Mouse (Mus musculus): ENCODE measurements around the gene Plod2. TPM values are rescaled to one million over a fixed set of nuclear protein-coding genes. Genes with fewer than 3 reads are reported as not detected.

The Plod2 gene
- polyA plus RNA-seq, 1 experiment from 2014 or later, result 19.7 TPM

- Histone ChIP-seq H3K4me3 (no peak overlapping the region; the same call in 1 of the 2 replicates), H3K9me3 (no peaks in the 10 kb centered on the region), H3K27ac (replicated peaks) (no peak overlapping the region), H3K27me3 (no peaks in the 10 kb centered on the region), H3K9ac (no peak overlapping the region), H3K36me3 (no peaks in the 10 kb centered on the region), H3K4me2 (peak overlapping the region; percentile 81), H3K4me1 (replicated peaks) (peaks cover 41% of the 10 kb centered on the region)
- 63% methylated on average over 1 of the region's 1 CpGs for WGBS
- ATAC-seq (ENCODE audit: low read depth), result no peak
Observed at GRCm38 (mm10) chr9:92544146-92544545, 2.1 kb downstream of the Plod2 start.

DNA sequence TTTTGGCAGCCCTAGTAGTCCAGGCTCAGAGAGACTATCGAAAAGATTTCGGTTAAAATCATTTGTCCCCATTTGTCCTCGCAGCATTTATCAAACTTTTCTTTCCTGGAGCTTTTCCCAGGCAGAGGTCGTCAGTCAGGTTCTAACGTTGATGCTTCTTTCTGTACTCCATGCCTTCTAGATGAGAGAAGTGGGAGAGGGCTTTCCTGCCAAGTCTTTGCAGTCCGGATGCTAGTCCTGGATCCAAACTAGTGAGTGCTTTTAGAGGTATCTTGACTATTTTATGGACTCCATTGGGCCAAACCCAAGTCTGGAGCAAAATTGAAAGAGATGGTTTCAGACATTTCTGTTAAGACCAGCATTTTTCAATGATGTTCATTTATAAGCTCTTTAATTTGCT, 3.0 kb downstream of the Plod2 start:
- no peak overlapping the region for H3K4me3 ChIP-seq
- no peaks in the 10 kb centered on the region for H3K27me3 ChIP-seq
- no peaks in the 10 kb centered on the region for H3K36me3 ChIP-seq
- 88% methylated on average over 6 of the region's 6 CpGs for WGBS
- no peaks in the 10 kb centered on the region for H3K9me3 ChIP-seq
- no peak overlapping the region for H3K9ac ChIP-seq
- H3K4me1 ChIP-seq (replicated peaks), result peaks cover 44% of the 10 kb centered on the region
- ATAC-seq (ENCODE audit: low read depth), result no peak
- H3K4me2 ChIP-seq, result peak overlapping the region; percentile 81
- no peak overlapping the region for H3K27ac ChIP-seq (replicated peaks)

GRCm38 (mm10) chr9:92546446-92546845, 4.4 kb downstream of the Plod2 start:
- 72% methylated on average over 8 of the region's 8 CpGs for WGBS
- Histone ChIP-seq H3K9ac (no peak overlapping the region), H3K4me3 (no peak overlapping the region), H3K4me1 (replicated peaks) (peaks cover 42% of the 10 kb centered on the region), H3K36me3 (no peaks in the 10 kb centered on the region), H3K27ac (replicated peaks) (no peak overlapping the region), H3K4me2 (no peak overlapping the region), H3K27me3 (no peaks in the 10 kb centered on the region), H3K9me3 (no peaks in the 10 kb centered on the region)
- ATAC-seq (ENCODE audit: low read depth), result no peak

GRCm38 (mm10) chr9:92547106-92547505, 5.1 kb downstream of the Plod2 start:
- H3K9ac ChIP-seq, result no peak overlapping the region
- no peak overlapping the region for H3K4me2 ChIP-seq
- WGBS, result 44% methylated on average over 2 of the region's 2 CpGs
- H3K9me3 ChIP-seq, result no peaks in the 10 kb centered on the region
- H3K36me3 ChIP-seq, result no peaks in the 10 kb centered on the region
- no peaks in the 10 kb centered on the region for H3K27me3 ChIP-seq
- no peak overlapping the region for H3K4me3 ChIP-seq
- ATAC-seq (ENCODE audit: low read depth), result no peak
- peaks cover 38% of the 10 kb centered on the region for H3K4me1 ChIP-seq (replicated peaks)
- no peak overlapping the region for H3K27ac ChIP-seq (replicated peaks)

DNA sequence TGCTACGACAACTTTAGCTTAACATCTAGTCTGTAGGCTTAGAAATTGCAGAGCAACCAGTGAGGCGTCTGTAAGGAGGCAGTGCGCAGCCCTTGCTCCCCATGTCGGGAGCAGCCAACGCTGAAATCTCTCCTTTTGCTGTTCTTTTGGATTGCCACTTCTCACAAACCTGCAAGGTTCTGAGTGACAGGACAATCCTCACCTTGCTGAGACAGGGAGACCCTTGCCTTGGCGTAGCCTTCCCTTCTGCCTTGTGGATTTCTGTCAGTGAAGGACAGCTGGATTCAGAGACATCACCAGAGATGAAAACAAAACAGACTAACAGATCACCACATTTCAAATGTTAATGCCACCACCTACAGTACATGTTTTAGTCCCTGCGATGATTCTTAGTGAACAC, 5.8 kb downstream of the Plod2 start:
- Histone ChIP-seq H3K4me3 (no peak overlapping the region), H3K27me3 (no peaks in the 10 kb centered on the region), H3K36me3 (no peaks in the 10 kb centered on the region), H3K4me1 (replicated peaks) (peaks cover 36% of the 10 kb centered on the region), H3K9ac (no peak overlapping the region), H3K9me3 (no peaks in the 10 kb centered on the region), H3K4me2 (no peak overlapping the region), H3K27ac (replicated peaks) (no peak overlapping the region)
- ATAC-seq (ENCODE audit: low read depth), result no peak
- 93% methylated on average over 7 of the region's 7 CpGs for WGBS

- no peak overlapping the region for H3K27ac ChIP-seq (replicated peaks)
- H3K4me1 ChIP-seq (replicated peaks), result peaks cover 32% of the 10 kb centered on the region
- no peak overlapping the region for H3K4me2 ChIP-seq
- H3K36me3 ChIP-seq, result no peaks in the 10 kb centered on the region
- H3K9me3 ChIP-seq, result no peaks in the 10 kb centered on the region
- H3K27me3 ChIP-seq, result no peaks in the 10 kb centered on the region
- WGBS, result 86% methylated on average over 9 of the region's 9 CpGs
- ATAC-seq (ENCODE audit: low read depth), result no peak
- no peak overlapping the region for H3K4me3 ChIP-seq
- H3K9ac ChIP-seq, result no peak overlapping the region
Observed at GRCm38 (mm10) chr9:92548603-92549002, 6.6 kb downstream of the Plod2 start.

GRCm38 (mm10) chr9:92549811-92550490, 7.9 kb downstream of the Plod2 start:
- ATAC-seq (ENCODE audit: low read depth), result no peak
- Histone ChIP-seq H3K36me3 (no peaks in the 10 kb centered on the region), H3K9me3 (no peaks in the 10 kb centered on the region), H3K4me2 (no peak overlapping the region), H3K4me1 (replicated peaks) (peaks cover 22% of the 10 kb centered on the region), H3K27ac (replicated peaks) (no peak overlapping the region), H3K4me3 (no peak overlapping the region), H3K27me3 (no peaks in the 10 kb centered on the region), H3K9ac (no peak overlapping the region)
- WGBS, result 86% methylated on average over 11 of the region's 11 CpGs

DNA sequence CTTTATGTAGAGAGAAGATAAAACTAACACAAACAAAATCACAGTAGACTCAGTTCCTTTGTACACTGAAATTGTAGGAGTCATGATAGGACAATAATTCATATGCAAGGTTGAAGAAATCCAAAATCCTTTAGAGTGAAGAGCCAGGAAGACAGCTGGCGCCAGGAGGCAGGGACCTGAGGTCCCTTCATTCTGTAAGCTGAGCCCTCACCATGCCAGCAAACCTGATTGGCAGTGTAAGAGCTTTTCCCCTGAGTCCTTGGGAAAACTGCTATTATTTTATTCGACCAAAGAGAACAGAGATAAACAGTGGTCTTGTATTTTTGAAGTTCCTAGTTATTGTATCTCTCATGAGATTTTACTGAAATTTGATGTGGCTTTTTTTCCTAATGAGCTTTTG, 9.0 kb downstream of the Plod2 start:
- no peak overlapping the region for H3K27ac ChIP-seq (replicated peaks)
- no peak overlapping the region for H3K4me2 ChIP-seq
- ATAC-seq (ENCODE audit: low read depth), result no peak
- no peaks in the 10 kb centered on the region for H3K9me3 ChIP-seq
- no peak overlapping the region for H3K4me3 ChIP-seq
- 70% methylated on average over 2 of the region's 2 CpGs for WGBS
- H3K4me1 ChIP-seq (replicated peaks), result peaks cover 19% of the 10 kb centered on the region
- H3K27me3 ChIP-seq, result no peaks in the 10 kb centered on the region
- no peak overlapping the region for H3K9ac ChIP-seq
- no peaks in the 10 kb centered on the region for H3K36me3 ChIP-seq

- Histone ChIP-seq H3K9ac (no peak overlapping the region), H3K4me3 (no peak overlapping the region), H3K4me2 (no peak overlapping the region), H3K36me3 (no peaks in the 10 kb centered on the region), H3K4me1 (replicated peaks) (0 out of 2 replicates have a peak, but pooled peaks cover 12% of the 10 kb centered on the region), H3K9me3 (no peaks in the 10 kb centered on the region), H3K27me3 (no peaks in the 10 kb centered on the region), H3K27ac (replicated peaks) (no peak overlapping the region)
- 76% methylated on average over 4 of the region's 4 CpGs for whole genome bisulfite sequencing
- no peak for ATAC-seq (ENCODE audit: low read depth)
Observed at GRCm38 (mm10) chr9:92551666-92552065, 9.6 kb downstream of the Plod2 start.

GRCm38 (mm10) chr9:92552691-92553090, 10.7 kb downstream of the Plod2 start:
- H3K36me3 ChIP-seq, result no peaks in the 10 kb centered on the region
- no peaks in the 10 kb centered on the region for H3K9me3 ChIP-seq
- no peak overlapping the region for H3K9ac ChIP-seq
- H3K4me1 ChIP-seq (replicated peaks), result 0 out of 2 replicates have a peak, but pooled peaks cover 12% of the 10 kb centered on the region
- no peak overlapping the region for H3K4me2 ChIP-seq
- no peak for ATAC-seq (ENCODE audit: low read depth)
- no peaks in the 10 kb centered on the region for H3K27me3 ChIP-seq
- no peak overlapping the region for H3K4me3 ChIP-seq
- H3K27ac ChIP-seq (replicated peaks), result no peak overlapping the region
- WGBS, result 90% methylated on average over 3 of the region's 3 CpGs

DNA sequence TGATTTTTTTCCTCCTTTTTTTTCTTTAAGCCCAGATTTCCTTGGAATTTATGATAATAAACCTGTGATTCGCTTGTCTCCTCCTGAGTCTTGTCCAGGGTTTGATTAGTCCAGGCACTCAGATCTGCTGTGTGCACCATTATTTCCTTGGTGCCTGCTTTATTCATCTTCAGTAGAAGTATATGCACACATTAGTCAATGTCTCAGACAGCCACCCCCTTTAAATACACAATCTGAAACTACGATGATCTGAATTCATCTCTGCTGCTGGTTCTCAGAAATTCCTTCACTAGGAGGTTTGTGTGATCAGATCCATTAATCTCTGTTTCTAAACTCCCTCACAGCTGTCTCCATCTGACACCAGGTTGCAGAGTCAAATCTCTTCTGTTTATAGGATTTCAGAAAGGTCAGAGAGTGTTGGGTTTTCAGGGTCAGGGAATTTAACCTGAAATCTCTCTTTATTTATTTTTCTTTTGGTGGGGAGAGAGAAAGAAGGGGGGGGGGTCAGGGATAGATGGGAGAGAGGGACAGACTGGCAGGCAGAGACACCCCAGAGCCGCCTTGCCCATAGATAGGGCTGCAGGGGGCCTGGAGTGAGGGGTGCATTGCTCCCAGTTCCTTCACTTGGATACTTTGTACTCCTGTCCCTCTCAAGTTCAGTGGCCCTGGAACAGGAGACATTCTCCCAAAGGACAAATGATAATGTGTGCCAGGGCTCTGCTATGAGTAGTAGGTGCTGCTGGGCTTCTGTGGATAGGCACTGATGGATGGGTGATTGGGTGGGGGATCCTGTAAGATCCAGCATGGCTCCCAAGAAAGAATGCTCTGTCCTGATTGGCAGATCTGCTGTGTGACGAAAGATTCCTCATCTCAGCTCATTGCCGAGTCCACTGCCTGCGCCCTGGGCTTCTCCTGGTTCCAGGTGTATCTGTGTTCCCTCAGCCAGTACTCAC, 13.3 kb downstream of the Plod2 start:
- Histone ChIP-seq H3K9me3 (no peaks in the 10 kb centered on the region), H3K27me3 (no peaks in the 10 kb centered on the region), H3K9ac (no peak overlapping the region), H3K27ac (replicated peaks) (no peak overlapping the region), H3K36me3 (no peaks in the 10 kb centered on the region), H3K4me3 (no peak overlapping the region), H3K4me1 (replicated peaks) (0 out of 2 replicates have a peak, but pooled peaks cover 11% of the 10 kb centered on the region), H3K4me2 (no peak overlapping the region)
- ATAC-seq (ENCODE audit: low read depth), result 0 out of 2 replicates have a peak, but pooled peaks have one; percentile 36
- 82% methylated on average over 6 of the region's 6 CpGs for WGBS

GRCm38 (mm10) chr9:92559750-92560149, 17.7 kb downstream of the Plod2 start:
- Histone ChIP-seq H3K27me3 (no peaks in the 10 kb centered on the region), H3K4me2 (no peak overlapping the region), H3K27ac (replicated peaks) (no peak overlapping the region), H3K4me1 (replicated peaks) (peaks cover 21% of the 10 kb centered on the region), H3K4me3 (no peak overlapping the region), H3K9ac (no peak overlapping the region), H3K9me3 (peaks cover 3% of the 10 kb centered on the region; the same call in 1 of the 2 replicates), H3K36me3 (no peaks in the 10 kb centered on the region; the same call in 1 of the 2 replicates)
- 73% methylated on average over 8 of the region's 8 CpGs for WGBS
- no peak for ATAC-seq (ENCODE audit: low read depth)
